Mouse (Mus musculus) adrenal gland, postnatal 25 days (tissue): ENCODE measurements around the gene Insl5. TPM values are rescaled to one million over a fixed set of nuclear protein-coding genes. Genes with fewer than 3 reads are reported as not detected.

Experiments
- DNase-seq: peaks from one replicate; pipeline ENCODE4 v3.0.0; 2021; ENCODE audit warnings: mixed read lengths
- long read RNA-seq: library from polyadenylated mRNA; stranded (forward); transcript quantifications from one replicate; pipeline ENCODE4 v2.0.0, GENCODE M21; 2021
- total RNA-seq: library from RNA; stranded (reverse); gene quantifications from 2 replicates; pipeline ENCODE4 v1.2.3, GENCODE M21; 2021

The Insl5 gene
- not detected in 2 replicates for total RNA-seq
- long read RNA-seq = 0 reads

DNA sequence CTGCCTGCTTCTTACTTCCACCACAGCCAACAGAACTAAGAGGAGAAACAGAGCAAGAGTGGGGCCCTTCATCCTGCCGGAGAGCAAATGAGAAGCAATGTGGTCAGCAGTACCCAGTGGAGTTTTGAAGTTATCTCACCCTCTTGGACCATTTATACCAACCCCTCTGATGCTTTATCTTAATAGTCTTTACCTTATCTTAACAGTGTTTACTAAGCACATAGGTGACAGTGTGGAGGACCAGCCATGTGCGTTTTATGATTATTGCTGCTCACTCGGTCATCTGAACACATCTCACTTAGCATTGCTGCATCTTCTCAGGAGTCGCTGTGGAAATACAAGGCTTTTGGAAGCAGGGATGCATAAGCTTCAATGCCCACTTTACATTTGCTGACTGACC is at the start of gene Insl5:
TSS of gene Insl5 (minus strand) at position 222 of the 400 bp plus-strand sequence.
- no peak for DNase-seq

DNA sequence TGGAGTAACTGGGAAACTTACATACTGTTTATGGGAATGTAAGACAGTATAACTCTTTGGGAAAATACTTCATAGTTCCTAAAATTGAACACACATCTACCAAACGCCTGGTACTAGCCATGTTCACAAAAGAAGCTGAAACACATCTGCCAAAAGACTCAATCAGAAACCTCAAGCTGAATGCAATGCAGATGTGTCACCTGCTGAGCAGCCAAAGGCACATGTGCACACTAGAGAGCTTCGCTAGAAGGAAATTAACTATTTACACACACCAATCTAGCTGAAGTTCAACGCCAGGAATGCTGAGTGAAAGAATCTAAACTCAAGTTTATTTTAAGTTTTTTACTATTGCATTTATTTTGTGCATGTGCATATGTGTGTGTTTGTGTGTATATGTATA is 44.0 kb upstream of the Insl5 start:
- DNase-seq = no peak

DNA sequence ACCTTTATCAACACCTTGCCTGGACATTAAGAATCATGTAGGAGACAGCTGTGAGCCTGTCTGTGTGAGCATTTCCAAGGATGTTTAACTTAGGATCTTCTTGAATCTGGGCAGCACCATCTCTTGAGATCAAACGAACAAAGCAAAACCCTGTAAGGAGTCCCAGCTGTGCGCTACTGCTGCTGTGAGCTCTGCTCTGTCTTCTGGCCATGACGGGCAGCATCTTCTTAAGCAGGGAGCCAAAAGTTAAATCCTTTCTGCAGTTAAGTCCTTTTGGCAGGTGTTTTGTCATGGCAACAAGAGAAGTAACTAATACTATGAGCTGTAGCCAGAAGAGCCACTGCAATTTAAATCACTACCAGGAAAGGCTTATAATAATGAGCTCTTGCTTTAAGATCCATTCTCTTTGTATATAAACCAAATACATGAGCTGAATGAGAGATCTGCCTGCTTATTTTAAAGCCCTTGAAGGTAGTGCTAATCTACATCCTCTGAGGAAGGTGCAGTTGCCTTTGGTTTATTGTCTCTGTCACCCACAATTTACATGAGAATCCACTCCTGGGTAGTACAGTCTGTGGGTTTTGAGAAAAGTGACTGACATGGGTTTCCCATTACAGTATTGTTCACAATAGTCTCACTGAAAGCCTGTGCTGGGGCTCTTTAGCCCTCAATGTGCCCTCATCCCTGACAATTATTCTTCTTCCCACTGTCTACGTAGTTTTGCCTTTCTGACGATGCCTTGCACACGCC is 41.4 kb upstream of the Insl5 start:
- DNase-seq = no peak

DNA sequence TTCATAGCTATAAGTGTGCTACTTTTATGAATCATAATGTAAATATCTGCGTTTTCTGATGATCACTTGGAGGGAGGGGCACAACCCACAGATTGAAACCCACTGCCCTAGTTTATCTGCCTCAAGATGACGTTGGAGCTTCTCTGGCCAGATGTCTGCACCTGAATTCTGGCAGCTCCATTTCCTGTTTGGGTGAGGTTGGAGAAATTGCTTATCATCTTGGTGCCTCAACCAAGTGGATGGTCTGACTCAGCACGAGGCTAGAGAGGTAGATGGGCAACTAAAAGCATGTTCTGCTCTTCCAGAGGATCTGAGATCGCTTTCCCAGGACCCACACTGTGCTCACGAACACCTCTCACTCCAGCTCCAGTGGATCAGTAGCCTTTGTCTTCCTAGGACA is 38.3 kb upstream of the Insl5 start:
- DNase-seq = no peak

DNA sequence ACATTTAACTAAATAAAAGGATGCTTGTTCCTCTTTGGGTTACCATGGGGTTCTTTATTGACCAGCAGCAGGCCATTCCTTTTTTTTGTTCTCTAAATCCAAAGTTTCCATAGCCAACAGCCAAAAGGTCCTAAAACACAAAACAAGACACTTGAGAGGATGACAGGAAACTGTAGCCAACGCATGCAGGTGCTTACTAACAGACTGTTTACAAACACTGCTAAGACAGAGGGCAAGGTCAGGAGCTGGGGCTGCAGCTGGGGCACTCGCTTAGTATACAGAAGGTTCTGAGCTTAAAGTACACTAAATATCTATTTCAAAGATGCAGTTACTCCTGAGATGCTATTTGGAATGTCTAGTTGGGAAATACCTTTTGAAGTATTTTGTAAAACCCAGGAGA is 37.8 kb upstream of the Insl5 start:
- no peak for DNase-seq

DNA sequence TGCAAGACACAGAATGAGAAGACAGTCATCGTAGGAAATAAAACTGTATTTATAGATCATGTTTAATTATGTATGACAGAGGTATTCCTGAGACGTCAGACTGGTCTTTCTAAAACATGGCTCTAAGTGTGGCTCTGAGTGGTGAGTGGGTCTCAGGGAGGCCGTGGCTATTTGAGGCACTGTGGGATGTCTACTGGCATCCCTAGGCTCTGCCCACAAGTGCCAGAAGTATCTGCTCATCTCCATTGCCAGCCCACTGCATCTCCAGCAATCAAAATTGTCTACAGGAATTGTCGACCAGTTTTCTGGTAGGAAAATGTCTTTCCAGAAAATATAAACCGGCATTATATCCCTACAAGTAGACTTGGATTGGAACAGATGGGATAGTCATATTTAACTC is 30.3 kb upstream of the Insl5 start:
- DNase-seq = no peak

DNA sequence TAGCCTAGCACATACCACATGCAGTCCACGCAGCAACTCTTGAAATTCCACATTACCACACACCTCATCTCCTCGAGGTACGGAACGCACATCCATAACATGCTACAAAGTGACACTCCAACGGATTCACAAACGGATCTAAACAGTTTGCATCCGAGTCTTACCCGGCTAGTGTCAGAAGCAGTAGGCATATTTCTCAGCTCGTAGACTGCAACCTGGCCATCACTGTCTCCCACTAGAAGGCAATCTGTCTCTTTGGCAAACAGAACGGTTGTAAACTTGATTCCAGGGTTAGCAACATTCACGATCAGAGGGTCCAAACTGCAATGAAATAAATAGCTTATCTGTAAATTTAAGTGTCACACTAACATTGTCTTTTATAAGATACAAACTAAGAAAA is 21.4 kb upstream of the Insl5 start:
- DNase-seq = no peak

DNA sequence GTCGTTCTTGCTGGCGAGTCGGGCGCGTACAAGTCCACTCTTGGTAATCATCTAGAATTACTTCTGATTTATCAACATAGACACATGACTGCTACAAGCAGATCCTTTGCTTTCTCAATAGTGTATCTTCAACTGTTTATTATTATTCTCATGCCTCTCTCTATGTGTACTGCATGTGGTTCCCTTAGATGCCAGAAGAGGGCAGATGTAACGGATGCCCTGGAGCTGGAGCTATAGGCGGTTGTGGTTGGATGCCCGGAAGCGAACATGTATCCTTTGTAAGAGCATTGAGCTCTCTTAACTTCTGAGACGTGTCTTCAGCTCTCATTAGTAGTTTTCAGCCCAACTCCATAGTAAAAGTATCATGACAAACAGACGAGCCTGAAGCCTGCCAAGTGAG is 16.4 kb upstream of the Insl5 start:
- no peak for DNase-seq

DNA sequence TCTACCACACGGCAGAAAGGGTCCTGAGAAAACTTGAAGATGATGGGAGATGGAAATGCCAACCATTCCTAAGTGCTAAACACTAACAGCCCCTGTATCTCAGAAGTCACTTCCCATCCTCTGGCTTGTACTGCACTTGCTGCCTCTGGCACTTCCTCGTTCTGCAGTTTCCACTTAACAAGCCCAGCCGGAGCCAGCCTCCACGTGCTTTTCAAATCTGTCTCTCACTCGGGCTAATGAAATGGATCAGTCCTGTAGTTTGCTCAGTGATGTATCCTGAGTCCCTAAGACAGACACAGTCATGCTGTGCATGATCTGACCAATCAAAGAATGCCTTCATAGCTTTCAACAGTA is 13.2 kb upstream of the Insl5 start:
- DNase-seq = no peak

DNA sequence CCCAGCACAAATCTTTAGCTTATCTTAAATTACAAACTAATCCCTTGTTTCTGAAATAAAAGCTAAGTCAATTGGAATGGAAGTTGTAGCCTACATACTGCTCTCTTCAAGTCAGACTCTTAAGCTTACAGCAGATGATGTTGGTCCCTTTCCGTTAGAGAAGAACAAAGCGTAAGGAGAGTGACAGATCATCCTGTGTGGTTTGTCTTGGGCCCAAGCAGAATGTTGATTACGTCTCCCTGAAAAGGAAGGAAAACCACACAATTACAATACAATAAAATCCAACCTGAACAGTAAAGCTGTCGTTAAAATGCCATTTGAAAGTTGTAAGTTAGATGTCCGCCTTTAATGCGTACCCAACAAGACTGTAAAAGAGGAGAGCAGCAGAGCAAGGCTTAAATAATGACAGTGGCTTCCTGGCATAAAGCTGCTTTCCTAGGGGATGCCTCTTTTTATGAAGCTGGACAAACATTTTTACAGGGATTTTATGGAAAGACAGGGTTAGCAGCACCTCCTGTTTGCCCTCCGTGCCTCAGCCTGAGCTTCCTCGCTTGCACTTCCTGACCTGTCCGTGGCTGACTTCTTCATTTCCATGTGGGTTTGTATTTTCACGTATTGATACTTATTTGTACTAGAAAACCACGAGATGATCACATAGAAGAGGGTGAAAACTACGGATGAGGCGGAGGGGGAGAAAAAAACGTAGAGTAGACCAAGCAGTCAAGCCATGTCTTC is 12.6 kb upstream of the Insl5 start:
- DNase-seq = no peak

DNA sequence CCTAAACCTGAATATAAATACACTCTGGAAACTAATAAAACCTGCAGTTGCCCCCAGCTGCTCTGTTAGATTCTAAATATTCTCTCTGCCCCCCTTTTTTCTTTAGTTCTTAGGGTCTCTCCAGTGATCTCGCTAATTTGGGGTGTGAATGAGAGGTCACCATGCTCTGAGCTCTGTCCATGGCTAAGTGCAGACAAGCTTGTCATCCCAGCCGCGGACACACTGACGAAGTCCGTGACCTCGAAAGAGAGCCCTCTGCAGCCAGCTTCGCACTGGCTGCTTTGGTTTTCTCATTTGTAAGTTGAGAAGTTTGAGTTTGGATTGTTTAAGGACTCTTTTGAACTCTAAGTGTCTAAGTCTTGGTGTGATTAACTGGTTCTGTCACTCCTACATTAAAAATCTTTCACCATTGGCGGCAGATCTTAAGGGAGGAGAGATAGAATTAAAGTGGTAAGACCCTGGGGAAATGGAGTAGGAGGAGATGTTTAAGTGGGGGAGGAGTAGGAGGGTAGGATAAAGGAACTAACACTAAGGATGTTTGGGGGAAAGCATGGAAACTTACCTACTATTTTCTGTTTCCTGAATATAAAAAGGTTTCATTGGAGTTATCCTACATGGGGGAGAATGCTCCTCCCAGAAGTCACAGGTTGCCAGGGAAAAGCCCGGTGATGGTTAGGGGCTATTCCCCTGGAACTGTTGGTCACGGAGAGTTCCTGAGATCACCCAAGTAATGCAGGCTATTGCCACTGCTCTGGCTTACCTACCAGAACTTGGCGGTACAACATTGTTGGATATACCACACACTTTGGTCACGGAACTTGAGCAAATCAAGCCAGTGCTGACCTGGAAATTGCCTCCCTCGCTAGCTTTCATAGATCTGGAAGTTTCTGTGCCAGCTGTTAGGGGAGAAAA is 1.8 kb upstream of the Insl5 start:
- no peak for DNase-seq

DNA sequence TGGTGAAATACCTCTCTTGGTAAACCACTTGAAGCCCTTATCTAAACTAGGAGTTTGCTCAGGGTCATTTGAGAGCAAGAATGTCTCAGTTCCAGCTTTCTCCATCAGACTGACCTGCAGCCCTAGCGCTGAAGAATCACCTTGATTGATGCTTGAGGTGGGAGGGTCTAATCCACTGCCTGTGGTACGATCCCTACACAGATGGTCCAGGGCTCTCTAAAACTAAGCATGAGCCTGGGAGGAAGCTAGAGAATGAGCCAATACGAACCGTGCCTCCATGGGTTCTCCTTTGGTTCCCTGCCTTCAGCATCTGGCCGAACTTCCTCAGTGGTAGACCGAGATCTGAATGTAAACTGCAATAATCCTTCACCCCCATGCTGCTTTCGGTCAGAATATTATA is 1.1 kb upstream of the Insl5 start:
- DNase-seq = no peak

DNA sequence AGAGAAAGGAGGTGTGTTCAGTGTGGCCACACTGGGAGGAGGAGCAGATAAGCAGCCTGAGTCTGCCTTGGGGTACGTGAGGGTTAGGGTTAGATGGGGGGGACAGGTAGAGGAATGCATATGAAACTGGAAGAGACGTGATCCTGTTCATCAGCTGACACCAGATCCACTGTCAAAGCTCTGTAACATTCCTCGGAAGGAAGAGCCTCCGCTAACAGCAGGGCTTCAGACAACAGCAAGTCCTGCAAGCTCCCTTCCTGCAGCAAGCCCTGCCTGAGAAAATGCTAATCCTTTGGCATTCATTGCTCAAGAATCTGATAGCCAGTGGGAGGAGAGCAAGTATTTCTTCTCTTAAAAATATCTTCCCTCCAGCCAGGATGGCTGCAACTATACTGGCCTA is 13.2 kb downstream of the Insl5 start:
- DNase-seq = no peak

DNA sequence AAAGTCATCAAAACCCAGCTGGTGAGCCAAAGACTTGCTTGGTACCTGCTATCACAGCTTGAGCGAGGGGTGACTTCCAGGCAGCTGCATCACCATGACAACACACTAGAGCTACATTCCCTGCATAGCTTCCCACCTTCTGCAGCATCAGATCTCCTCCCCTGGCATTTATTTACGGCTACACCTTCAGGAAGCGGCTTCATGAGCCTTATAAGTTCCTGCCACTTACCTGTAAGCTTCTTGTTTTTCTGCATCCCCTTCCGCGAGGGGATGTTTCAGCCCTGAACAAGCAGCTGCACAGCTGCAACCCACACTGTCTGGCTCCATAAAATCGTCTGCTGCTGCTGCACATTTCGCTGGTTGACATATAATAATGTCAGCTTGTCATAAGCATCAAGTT is 14.8 kb downstream of the Insl5 start:
- no peak for DNase-seq

DNA sequence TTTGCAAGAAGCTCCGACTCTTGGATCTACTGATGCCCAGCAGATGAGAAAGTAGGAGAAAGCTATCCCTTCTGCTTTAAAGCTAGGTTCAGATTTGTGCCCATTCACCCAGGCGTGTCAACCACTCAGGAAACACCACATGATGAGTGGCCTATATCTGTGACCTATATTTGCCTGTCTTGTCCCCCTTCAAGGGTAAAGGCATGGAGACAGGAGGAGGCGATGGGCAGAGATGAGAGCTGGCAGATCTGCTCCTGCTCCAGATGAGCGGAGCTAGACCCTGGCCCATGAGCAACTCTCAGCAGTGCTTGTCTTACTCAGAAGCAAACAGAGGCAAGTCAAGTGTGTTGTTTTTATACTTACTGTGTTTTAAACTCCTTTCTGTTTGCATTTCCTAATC is 15.9 kb downstream of the Insl5 start:
- DNase-seq = no peak

DNA sequence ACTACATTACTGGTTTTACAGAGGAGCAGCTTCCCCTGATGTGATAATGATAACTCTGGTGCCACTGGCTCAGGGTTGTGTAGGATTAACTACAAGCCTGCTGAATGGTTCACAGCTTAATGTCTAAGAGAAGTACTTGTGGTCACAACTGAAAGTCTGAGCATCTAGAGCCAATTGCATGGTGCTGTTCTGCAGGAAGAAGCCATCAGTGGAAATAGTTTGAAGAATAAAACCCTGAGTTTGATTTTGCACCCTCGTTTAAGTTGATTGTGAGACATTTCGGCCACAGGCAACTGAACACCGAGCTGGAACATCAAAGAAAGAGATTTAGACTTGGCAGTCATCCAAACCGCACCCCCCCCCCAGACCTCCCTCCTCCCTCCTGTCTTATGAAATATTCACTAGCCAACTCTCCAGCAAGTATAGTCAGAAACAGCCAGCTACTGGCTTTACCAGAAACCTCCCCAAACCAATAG is 19.7 kb downstream of the Insl5 start:
- DNase-seq = no peak

DNA sequence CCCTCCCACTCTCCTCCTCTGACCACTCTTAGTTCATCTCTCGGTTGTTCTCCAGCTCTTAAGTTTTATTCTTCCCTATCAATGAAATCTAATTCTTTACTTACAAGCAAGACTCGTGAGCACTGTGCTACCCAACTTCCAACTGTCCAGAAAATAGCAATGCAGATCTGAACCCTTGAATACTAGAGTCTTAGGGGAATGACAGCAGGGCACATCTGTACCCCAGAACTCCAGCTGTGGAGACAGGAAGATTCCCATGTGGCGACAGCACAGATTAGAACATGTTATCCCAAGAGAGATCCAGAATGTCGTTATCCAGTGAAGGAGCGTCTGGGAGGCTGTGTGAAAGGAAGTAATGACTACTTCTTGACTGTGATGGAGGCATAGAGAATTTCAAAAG is 20.4 kb downstream of the Insl5 start:
- no peak for DNase-seq

DNA sequence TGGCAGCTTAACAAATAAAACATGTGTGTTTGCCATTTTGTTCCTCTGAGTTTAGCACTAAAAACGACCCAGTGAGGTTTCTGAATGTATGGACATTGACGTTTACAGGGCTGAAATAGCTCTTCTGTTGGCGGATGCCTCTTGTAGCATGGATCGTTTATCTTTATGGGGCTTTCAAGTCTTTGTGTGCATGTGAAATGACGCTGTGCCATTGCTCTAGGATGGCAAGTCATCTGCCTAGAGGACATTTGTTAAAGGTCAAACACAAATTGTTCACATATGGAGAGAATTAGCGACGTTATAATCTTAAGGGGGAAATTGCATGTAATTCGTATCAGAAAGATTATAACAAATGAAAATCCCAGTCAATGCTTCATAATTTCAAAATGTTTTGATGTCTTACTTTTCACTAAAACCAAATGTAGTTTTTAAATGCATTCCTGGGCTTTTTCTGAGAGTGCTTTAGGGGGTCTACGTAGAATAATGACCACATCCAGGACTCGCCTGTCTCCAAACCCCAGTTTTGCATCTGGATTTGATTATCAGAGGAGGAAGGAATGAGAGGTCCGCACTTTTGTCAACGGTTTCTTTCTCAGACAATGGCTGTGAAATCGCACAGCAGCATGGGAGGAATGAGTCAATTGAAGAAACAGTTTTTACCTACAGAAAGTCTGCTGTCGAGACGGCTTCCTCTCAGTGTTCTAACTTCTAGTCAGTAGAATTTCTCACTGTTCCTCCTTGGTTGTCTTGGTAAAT is 21.3 kb downstream of the Insl5 start:
- DNase-seq = no peak

DNA sequence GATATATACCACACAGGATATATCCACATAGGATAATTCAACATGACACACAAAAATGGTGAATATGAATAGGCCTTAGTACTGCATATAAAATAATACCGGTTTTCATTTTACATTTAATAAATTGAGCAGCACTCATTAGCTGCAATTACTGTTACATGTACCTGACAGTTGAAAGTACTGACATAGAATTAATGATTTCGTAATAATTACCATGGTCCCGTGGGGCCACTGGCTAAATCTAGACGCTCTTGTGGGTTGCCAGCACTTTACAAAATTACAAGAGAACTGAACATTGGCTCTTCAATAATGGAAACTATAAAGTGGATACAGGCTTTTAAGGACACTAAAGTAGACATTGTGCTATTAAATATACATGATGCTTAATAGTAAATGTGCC is 22.0 kb downstream of the Insl5 start:
- no peak for DNase-seq

DNA sequence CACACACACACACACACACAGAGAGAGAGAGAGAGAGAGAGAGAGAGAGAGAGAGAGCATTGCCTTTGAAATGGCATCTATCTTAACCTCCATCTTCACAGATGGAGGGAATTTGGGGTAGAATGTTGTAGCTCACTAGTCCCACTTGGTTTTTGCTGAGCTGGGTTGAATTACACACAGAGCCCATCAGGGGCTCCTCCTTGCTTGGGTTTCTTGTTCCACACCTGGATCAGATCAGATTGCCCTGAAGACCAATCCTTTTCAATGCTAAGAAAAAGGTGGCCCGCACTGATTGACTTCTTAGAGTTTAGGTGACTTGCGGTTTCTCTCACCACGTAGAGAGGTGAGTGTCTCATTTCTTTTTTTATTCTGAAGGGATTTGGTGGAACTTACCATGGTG is 35.0 kb downstream of the Insl5 start:
- no peak for DNase-seq

DNA sequence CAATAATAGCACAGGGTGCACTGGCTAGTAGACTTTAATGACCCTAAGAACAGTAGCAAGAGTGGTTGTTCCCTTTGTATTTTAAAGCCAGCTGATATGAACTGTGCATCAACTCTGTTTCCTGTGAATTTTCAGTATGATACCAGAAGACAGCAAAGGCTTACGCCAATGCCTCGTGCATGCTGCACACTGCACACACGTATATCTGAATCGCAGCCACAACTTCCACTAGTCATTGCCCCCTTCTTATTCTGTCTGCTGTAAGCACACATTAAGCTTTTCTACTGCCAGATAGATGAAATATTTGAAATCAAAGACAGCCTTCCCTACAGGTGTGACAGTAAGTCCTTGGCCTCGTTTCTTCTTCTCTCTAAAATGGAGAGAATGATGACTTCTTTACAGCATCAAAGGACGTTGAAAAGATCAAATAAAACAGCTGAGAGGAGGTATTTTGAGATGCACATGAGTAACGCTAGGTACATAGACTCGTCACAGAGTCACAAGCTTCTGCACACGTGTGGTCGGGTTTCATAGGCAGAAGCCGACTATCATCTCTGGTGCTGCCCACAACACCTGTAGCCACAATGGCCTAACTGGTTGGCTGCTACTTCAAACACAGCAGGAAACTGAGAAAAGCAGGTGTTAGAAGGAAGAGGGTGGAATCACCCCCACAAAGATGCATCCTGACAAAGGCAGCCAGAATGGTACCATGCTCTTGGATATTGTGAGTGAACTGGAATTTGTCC is 35.9 kb downstream of the Insl5 start:
- no peak for DNase-seq
